Mouse (Mus musculus): ENCODE data around the gene Ier3.
A peak's percentile ranks its signal among the peaks of the same experiment; 100 is the strongest.

The Ier3 gene

GRCm38 (mm10) chr17:35866911-35867890 lies 45.7 kb downstream of the Ier3 start:
- DNase-seq (ENCODE audit: low read depth, low spot score) = peak; percentile 42

- no peak for DNase-seq (ENCODE audit: low read depth, low spot score)
Observed at GRCm38 (mm10) chr17:35868165-35868820, 46.8 kb downstream of the Ier3 start.

- no peak for DNase-seq (ENCODE audit: low read depth, low spot score)
Observed at GRCm38 (mm10) chr17:35868961-35869345, 47.5 kb downstream of the Ier3 start.

GRCm38 (mm10) chr17:35869346-35870067 lies 48.0 kb downstream of the Ier3 start:
- DNase-seq (ENCODE audit: low read depth, low spot score) = peak; percentile 83

- DNase-seq (ENCODE audit: low read depth, low spot score) = peak; percentile 77
Observed at GRCm38 (mm10) chr17:35870151-35870883, 48.8 kb downstream of the Ier3 start.

GRCm38 (mm10) chr17:35870884-35871696 lies 49.6 kb downstream of the Ier3 start:
- peak; percentile 82 for DNase-seq (ENCODE audit: low read depth, low spot score)
